Mouse (Mus musculus) heart, embryonic 12.5 days (tissue): ENCODE measurements around the gene Olfr1048. TPM values are rescaled to one million over a fixed set of nuclear protein-coding genes. Genes with fewer than 3 reads are reported as not detected.
"Not testable (repeated sequence)": the region's sequence is repeated elsewhere in the genome, so short reads cannot be mapped to it uniquely, and the experiment has no call there.

Source experiments
- ATAC-seq: fragments of 200-750 bp; cut with Nextera tagmentation; 2 replicates; pipeline ENCODE4 v1.8.0; 2017; ENCODE audit warnings: moderate TSS enrichment, moderate library complexity; ENCODE audit not compliant: insufficient number of reproducible peaks, low FRiP score
- H3K27ac ChIP-seq: fragments of 300-500 bp; sonication (generic); 2 replicates; pipeline ENCODE4 v1.5.1; 2016; ENCODE audit warnings: mild to moderate bottlenecking, moderate library complexity; ENCODE audit not compliant: poor library complexity, severe bottlenecking
- H3K27me3 ChIP-seq: fragments of 300-500 bp; sonication (generic); replicated peaks from 2 replicates; pipeline ENCODE4 v1.6.1; 2016; ENCODE audit warnings: mild to moderate bottlenecking, moderate library complexity
- H3K36me3 ChIP-seq: fragments of 300-500 bp; sonication (generic); 2 replicates; pipeline ENCODE4 v1.6.1; 2016; ENCODE audit warnings: mild to moderate bottlenecking, moderate library complexity
- H3K4me1 ChIP-seq: fragments of 300-500 bp; sonication (generic); replicated peaks from 2 replicates; pipeline ENCODE4 v1.6.1; 2016; ENCODE audit warnings: mild to moderate bottlenecking
- H3K4me2 ChIP-seq: fragments of 300-500 bp; sonication (generic); 2 replicates; pipeline ENCODE4 v1.6.1; 2016; ENCODE audit warnings: mild to moderate bottlenecking, moderate library complexity
- H3K4me3 ChIP-seq: fragments of 300-500 bp; sonication (generic); 2 replicates; pipeline ENCODE4 v1.5.1; 2016; ENCODE audit warnings: mild to moderate bottlenecking
- H3K9ac ChIP-seq: fragments of 300-500 bp; sonication (generic); 2 replicates; pipeline ENCODE4 v1.6.1; 2016; ENCODE audit warnings: mild to moderate bottlenecking, moderate library complexity
- H3K9me3 ChIP-seq: fragments of 300-500 bp; sonication (generic); replicated peaks from 2 replicates; pipeline ENCODE4 v1.6.1; 2016; ENCODE audit warnings: mild to moderate bottlenecking, moderate library complexity
- WGBS: fragments of 180-500 bp; shearing (Covaris S2); methylation state at CpG from one replicate; pipeline ENCODE4 v1.1.7; 2016; 5-methylcytosine and 5-hydroxymethylcytosine counted together
- polyA plus RNA-seq: library from polyadenylated mRNA; unstranded; fragments of >200 nt; fragmentation: Nextera tagmentation; extraction: Ambion mirVana; gene quantifications from 2 replicates; pipeline ENCODE4 v1.2.1, GENCODE M21; 2016

The Olfr1048 gene
- not detected in 2 replicates for polyA plus RNA-seq

DNA sequence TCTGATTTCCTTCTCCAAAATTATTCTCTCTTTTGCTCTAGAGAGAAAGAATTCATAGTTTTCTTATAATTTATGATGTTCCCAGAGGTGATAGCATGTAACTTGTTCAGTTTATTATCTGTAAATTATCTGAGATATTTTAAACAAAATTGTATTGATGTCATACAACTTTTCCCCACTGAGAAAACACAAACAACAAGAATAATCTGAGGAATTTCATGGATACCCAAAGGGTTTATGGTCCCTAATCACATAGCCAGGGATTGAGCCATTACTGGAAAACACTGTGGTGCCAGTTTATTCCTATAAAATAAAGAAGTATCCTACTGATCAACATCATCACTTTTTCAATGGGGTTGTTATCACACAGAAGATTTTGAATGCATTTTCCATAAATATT, at the start of gene Olfr1048:
Olfr1048 (minus strand) TSS at position 101 of the 400 bp plus-strand sequence.
- Histone ChIP-seq H3K27ac (no peak within 1 kb of the TSS), H3K36me3 (no peaks in the 10 kb centered on the region), H3K9ac (no peak within 1 kb of the TSS), H3K4me2 (no peak within 1 kb of the TSS), H3K4me3 (no peak within 1 kb of the TSS), H3K9me3 (no peaks in the 10 kb centered on the region), H3K4me1 (no peaks in the 10 kb centered on the region), H3K27me3 (no peaks in the 10 kb centered on the region)
- no peak for ATAC-seq

DNA sequence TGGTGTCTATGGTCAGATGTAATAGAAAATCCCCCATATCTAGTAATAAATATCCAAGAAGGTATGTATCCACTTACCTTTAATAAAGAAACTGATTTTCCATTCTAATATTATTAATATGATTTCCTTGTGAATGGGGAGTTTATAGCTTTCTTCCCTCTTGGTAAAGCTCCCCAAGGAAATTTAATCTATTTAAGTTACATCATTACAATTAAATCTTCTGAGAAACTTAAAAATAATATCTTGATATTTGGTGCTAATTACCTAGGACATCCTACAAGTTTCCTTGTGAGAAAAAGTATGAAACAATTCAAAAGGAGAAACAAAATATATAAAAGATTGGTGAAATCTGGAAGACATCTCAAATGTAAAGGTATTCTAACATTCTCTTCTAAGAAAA, 38.9 kb upstream of the Olfr1048 start, which contains the start of gene Olfr1051:
Olfr1051 (minus strand) TSS at position 101 of the 400 bp plus-strand sequence.
- H3K9me3 ChIP-seq, H3K36me3 ChIP-seq, H3K27ac ChIP-seq, H3K9ac ChIP-seq, H3K4me2 ChIP-seq, ATAC-seq, H3K4me1 ChIP-seq, H3K4me3 ChIP-seq, H3K27me3 ChIP-seq: not testable (repeated sequence)

DNA sequence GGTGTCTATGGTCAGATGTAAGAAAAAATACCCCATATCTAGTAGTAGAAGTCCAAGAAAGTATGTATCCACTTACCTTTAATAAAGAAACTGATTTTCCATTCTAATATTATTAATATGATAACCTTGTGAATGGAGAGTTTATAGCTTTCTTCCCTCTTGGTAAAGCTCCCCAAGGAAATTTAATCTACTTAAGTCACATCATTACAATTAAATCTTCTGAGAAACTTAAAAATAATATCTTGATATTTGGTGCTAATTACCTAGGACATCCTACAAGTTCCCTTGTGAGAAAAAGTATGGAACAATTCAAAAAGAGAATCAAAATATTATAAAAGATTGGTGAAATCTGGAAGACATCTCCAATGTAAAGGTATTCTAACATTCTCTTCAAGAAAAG, 18.1 kb upstream of the Olfr1048 start, which contains the start of gene Olfr1049:
Olfr1049 (minus strand) TSS at position 101 of the 400 bp plus-strand sequence.
- H3K36me3 ChIP-seq, H3K27me3 ChIP-seq, H3K4me2 ChIP-seq, H3K4me1 ChIP-seq, H3K9me3 ChIP-seq, ATAC-seq, H3K4me3 ChIP-seq, H3K9ac ChIP-seq, H3K27ac ChIP-seq: not testable (repeated sequence)

DNA sequence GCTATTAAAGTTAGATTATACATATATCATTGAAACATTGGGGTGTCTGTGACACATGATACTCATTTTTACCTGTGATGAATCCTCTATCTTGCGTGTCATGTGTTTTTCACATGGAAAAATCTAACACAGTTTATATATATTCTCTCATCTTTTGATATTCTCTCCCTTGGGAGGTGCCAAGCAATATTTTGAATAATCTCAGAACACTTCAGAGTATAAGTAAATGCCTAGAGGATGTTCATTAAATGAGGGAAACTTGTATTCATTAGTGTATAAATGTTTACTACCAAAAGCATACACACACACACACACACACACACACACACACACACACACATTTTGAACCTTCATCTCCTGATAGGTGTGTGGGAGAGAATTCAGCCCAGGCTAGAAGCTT, 8.8 kb downstream of the Olfr1048 start, which contains the start of gene Olfr1047:
Olfr1047 (minus strand) TSS at position 101 of the 400 bp plus-strand sequence.
- no peak within 1 kb of the TSS for H3K4me2 ChIP-seq
- H3K27me3 ChIP-seq: no peaks in the 10 kb centered on the region
- ATAC-seq: no peak
- 79% methylated on average over 1 of the region's 1 CpGs for WGBS
- no peaks in the 10 kb centered on the region for H3K4me1 ChIP-seq
- H3K4me3 ChIP-seq: no peak within 1 kb of the TSS
- H3K9me3 ChIP-seq: no peaks in the 10 kb centered on the region
- no peak within 1 kb of the TSS for H3K27ac ChIP-seq
- H3K36me3 ChIP-seq: no peaks in the 10 kb centered on the region
- H3K9ac ChIP-seq: no peak within 1 kb of the TSS

- WGBS: 70% methylated on average over 2 of the region's 2 CpGs
- no peak within 1 kb of the TSS for H3K4me2 ChIP-seq
These were observed 20.9 kb downstream of the Olfr1048 start, which contains the start of gene Olfr1046 for GRCm38 (mm10) chr2:86219214-86219613. Olfr1046 (minus strand) TSS chr2:86219314.

GRCm38 (mm10) chr2:86202909-86203308, 37.2 kb downstream of the Olfr1048 start, which contains the start of gene Olfr1045:
Olfr1045 (minus strand) TSS chr2:86203009.
- no peak within 1 kb of the TSS for H3K9ac ChIP-seq
- no peaks in the 10 kb centered on the region for H3K9me3 ChIP-seq
- no peaks in the 10 kb centered on the region for H3K4me1 ChIP-seq
- H3K4me2 ChIP-seq: no peak within 1 kb of the TSS
- no peaks in the 10 kb centered on the region for H3K36me3 ChIP-seq
- no peak for ATAC-seq
- no peak within 1 kb of the TSS for H3K4me3 ChIP-seq
- H3K27me3 ChIP-seq: no peaks in the 10 kb centered on the region
- H3K27ac ChIP-seq: no peak within 1 kb of the TSS

More at GRCm38 (mm10) chr2:86219214-86219613, 20.9 kb downstream of the Olfr1048 start, which contains the start of gene Olfr1046:
- no peak for ATAC-seq
- Histone ChIP-seq H3K9me3 (no peaks in the 10 kb centered on the region), H3K9ac (no peak within 1 kb of the TSS), H3K4me3 (no peak within 1 kb of the TSS), H3K4me1 (no peaks in the 10 kb centered on the region), H3K36me3 (no peaks in the 10 kb centered on the region), H3K27me3 (no peaks in the 10 kb centered on the region), H3K27ac (no peak within 1 kb of the TSS)

DNA sequence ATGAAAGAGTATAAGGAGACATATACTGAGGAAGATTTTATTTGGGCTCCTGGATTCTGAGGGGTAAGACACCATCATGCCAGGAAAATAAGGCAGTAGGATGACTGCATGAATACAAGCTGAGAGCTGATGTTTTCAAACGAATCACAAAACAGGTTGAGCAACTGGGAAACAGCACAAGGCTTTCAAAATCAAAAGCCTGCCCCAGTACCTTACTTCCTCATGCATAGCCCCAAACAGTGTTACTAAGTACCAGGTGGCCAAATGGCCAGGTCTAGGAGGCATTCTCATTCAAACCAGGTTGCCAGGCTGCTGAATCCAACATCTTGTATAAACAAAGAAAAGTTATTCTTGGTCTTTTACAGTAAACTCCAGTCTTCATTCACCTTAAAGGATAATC, 44.2 kb downstream of the Olfr1048 start:
- 0 out of 2 replicates have a peak, but pooled peaks cover 7% of the 10 kb centered on the region for H3K9me3 ChIP-seq
- H3K27ac ChIP-seq: no peak overlapping the region
- H3K9ac ChIP-seq: no peak overlapping the region
- H3K4me2 ChIP-seq: no peak overlapping the region
- no peak for ATAC-seq
- H3K36me3 ChIP-seq: no peaks in the 10 kb centered on the region
- no peak overlapping the region for H3K4me3 ChIP-seq
- no peaks in the 10 kb centered on the region for H3K27me3 ChIP-seq
- no peaks in the 10 kb centered on the region for H3K4me1 ChIP-seq
- WGBS: 35% methylated on average over 1 of the region's 1 CpGs

- Histone ChIP-seq H3K27me3 (no peaks in the 10 kb centered on the region), H3K4me3 (no peak within 1 kb of the TSS), H3K36me3 (no peaks in the 10 kb centered on the region), H3K4me2 (no peak within 1 kb of the TSS), H3K9me3 (no peaks in the 10 kb centered on the region), H3K9ac (no peak within 1 kb of the TSS), H3K4me1 (no peaks in the 10 kb centered on the region), H3K27ac (no peak within 1 kb of the TSS)
- no peak for ATAC-seq
These were observed 54.5 kb downstream of the Olfr1048 start, which contains the start of gene Olfr52 for GRCm38 (mm10) chr2:86185583-86185982. Olfr52 (minus strand) TSS chr2:86185683.

Other genes with a start within 250 kb of the Olfr1048 start
- not detected in 2 replicates for gene Olfr1031, start 250.0 kb downstream of the Olfr1048 start, polyA plus RNA-seq
- not detected in 2 replicates for gene Olfr1032, start 234.7 kb downstream of the Olfr1048 start, polyA plus RNA-seq
- 1.3 and 1.4 TPM in 2 replicates for gene Olfr1033, start 219.7 kb downstream of the Olfr1048 start, polyA plus RNA-seq
- not detected in 2 replicates for gene Olfr1034, start 194.4 kb downstream of the Olfr1048 start, polyA plus RNA-seq
- not detected in 2 replicates for gene Olfr1036, start 166.3 kb downstream of the Olfr1048 start, polyA plus RNA-seq
- gene Olfr1037, start 152.9 kb downstream of the Olfr1048 start, polyA plus RNA-seq: not detected in 2 replicates
- not detected in 2 replicates for gene Olfr1039, start 104.4 kb downstream of the Olfr1048 start, polyA plus RNA-seq
- not detected in 2 replicates for gene Olfr1040, start 93.6 kb downstream of the Olfr1048 start, polyA plus RNA-seq
- not detected in 2 replicates for gene Olfr1042, start 78.5 kb downstream of the Olfr1048 start, polyA plus RNA-seq
- not detected in 2 replicates for gene Olfr1043, start 72.8 kb downstream of the Olfr1048 start, polyA plus RNA-seq
- not detected in 2 replicates for gene Olfr1044, start 62.5 kb downstream of the Olfr1048 start, polyA plus RNA-seq
- not detected in 2 replicates for gene Olfr52, start 54.6 kb downstream of the Olfr1048 start, polyA plus RNA-seq
- gene Olfr1045, start 37.3 kb downstream of the Olfr1048 start, polyA plus RNA-seq: not detected in 2 replicates
- gene Olfr1046, start 21.0 kb downstream of the Olfr1048 start, polyA plus RNA-seq: not detected in 2 replicates
- not detected in 2 replicates for gene Olfr1047, start 8.9 kb downstream of the Olfr1048 start, polyA plus RNA-seq
- gene Olfr1049, start 18.0 kb upstream of the Olfr1048 start, polyA plus RNA-seq: not detected in 2 replicates
- not detected in 2 replicates for gene Olfr1051, start 38.8 kb upstream of the Olfr1048 start, polyA plus RNA-seq
- not detected in 2 replicates for gene Olfr1052, start 52.2 kb upstream of the Olfr1048 start, polyA plus RNA-seq
- gene Olfr1053, start 75.0 kb upstream of the Olfr1048 start, polyA plus RNA-seq: not detected in 2 replicates
- gene Olfr1054, start 95.1 kb upstream of the Olfr1048 start, polyA plus RNA-seq: not detected in 2 replicates
- not detected in 2 replicates for gene Olfr1055, start 110.0 kb upstream of the Olfr1048 start, polyA plus RNA-seq
- not detected in 2 replicates for gene Olfr1056, start 122.2 kb upstream of the Olfr1048 start, polyA plus RNA-seq
- gene Olfr1057, start 138.1 kb upstream of the Olfr1048 start, polyA plus RNA-seq: not detected in 2 replicates
- gene Olfr1058, start 148.3 kb upstream of the Olfr1048 start, polyA plus RNA-seq: not detected in 2 replicates
- not detected in 2 replicates for gene Olfr1061, start 173.8 kb upstream of the Olfr1048 start, polyA plus RNA-seq
- gene Olfr1062, start 186.5 kb upstream of the Olfr1048 start, polyA plus RNA-seq: not detected in 2 replicates
- not detected in 2 replicates for gene Olfr1065, start 210.3 kb upstream of the Olfr1048 start, polyA plus RNA-seq
- not detected in 2 replicates for gene Olfr1066, start 216.0 kb upstream of the Olfr1048 start, polyA plus RNA-seq
- gene Olfr228, start 247.1 kb upstream of the Olfr1048 start, polyA plus RNA-seq: not detected in 2 replicates